Mouse (Mus musculus) testis, adult 2 months (tissue): ENCODE results near the gene Gm28051.

Experiments
- CTCF ChIP-seq: fragments of 200-500 bp; IDR thresholded peaks from 2 replicates; pipeline ENCODE4 v1.5.1; 2012; ENCODE audit warnings: low read depth, mild to moderate bottlenecking, inconsistent platforms, low read length, moderate library complexity; ENCODE audit not compliant: control insufficient read depth, insufficient read depth, insufficient replicate concordance
- POLR2A ChIP-seq: fragments of 200-500 bp; IDR thresholded peaks from 2 replicates; pipeline ENCODE4 v1.6.1; 2012; ENCODE audit warnings: low read depth, mild to moderate bottlenecking, inconsistent platforms, low read length, moderate library complexity; ENCODE audit not compliant: control insufficient read depth

DNA sequence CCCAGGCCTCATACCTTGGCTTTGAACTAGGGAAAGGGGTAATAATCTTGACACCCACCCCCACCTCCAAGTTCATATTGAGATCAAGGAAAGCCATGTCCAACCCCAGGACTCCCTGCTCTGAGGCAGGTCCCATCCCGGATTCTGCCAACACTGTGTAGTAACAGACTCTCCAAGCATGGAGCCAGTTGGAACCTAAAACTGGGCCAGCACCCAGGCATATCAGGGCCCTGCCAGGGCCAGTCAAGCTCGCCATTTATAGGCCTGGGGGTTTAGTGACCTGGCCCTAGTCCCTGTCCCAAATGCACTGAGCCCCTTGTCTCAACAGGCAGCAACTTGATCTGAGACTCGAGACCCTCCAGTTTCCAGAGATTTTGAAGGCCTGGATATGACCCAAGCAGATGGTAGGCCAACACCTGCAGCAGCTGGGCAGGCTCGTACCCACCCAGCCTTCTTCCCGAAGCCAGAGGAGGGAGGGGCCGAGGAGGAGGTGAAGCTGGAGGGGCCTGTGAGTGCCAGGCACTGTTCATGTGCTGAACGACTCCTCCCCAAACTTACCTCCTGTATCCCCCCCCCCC is 74.8 kb downstream of the Gm28051 start:
- TF ChIP-seq CTCF (no peak), POLR2A (no peak)
